Mouse (Mus musculus) intestine, embryonic 15.5 days (tissue): Measurements from ENCODE around the gene Wif1. TPM values are rescaled to one million over a fixed set of nuclear protein-coding genes. Genes with fewer than 3 reads are reported as not detected.

ENCODE experiments used
- polyA plus RNA-seq: library from polyadenylated mRNA; unstranded; fragments of >200 nt; fragmentation: Nextera tagmentation; extraction: Ambion mirVana; gene quantifications from 2 replicates; pipeline ENCODE4 v1.2.1, GENCODE M21; 2015

The Wif1 gene
- polyA plus RNA-seq, 1 experiment from 2014 or later, result 0.57 TPM

Other genes starting within 250 kb of the Wif1 start
- 13.1 and 16.6 TPM in 2 replicates for gene Msrb3, start 134.9 kb upstream of the Wif1 start, polyA plus RNA-seq
- 2.3 and 2.6 TPM in 2 replicates for gene Lemd3, start 54.6 kb upstream of the Wif1 start, polyA plus RNA-seq